ENCODE assay signal across 8 mouse cellular contexts in the genomic region with DNA sequence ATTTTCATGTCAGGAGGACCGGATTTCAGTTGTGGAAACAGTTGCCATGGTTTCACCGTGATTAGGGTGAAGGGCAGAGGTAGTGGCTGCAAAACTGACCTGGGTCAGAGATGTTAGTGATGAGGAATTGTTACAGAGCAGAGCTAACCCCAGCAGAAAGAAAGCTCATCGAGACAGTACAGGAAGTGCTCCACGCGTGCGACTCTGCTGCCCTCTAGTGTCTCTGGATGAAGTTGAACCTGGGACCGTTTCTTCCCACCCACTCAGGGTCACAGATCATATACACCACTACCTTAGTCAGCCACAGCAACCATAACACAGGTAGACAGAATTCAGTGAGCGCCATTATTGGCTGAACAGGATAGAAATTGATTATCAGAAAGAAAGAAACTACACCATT.
A peak's percentile ranks its signal among the peaks of the same experiment; 100 is the strongest.
DNase-seq lines count a peak whose midpoint lies in the region; ATAC-seq lines count a peak whose summit lies in the region.

No protein-coding gene starts in this region.

- H3K4me3 ChIP-seq in stomach, embryonic 14.5 days (ENCODE audit: low read depth, low read length): no peak overlapping the region

- ATAC-seq in CD4-positive, CD25-positive, alpha-beta regulatory T cell, adult 4 months: no peak
- peak; percentile 72 for ATAC-seq in frontal cortex, adult (ENCODE audit: low TSS enrichment)
- ATAC-seq in stomach, embryonic 14.5 days (ENCODE audit: insufficient number of reproducible peaks, insufficient read depth, low FRiP score, low read depth): peak; percentile 58; the same call in 1 of the 2 replicates

- no peak overlapping the region for H3K9ac ChIP-seq in stomach, embryonic 14.5 days (replicated peaks; ENCODE audit: low read depth, low read length)

- H3K9me3 ChIP-seq in stomach, embryonic 14.5 days (ENCODE audit: control insufficient read depth, low read depth, low read length): no peaks in the 10 kb centered on the region

- 10% methylated on average over 8 of the region's 8 CpGs for WGBS in stomach, embryonic 14.5 days

- H3K4me1 ChIP-seq in stomach, embryonic 14.5 days (ENCODE audit: control insufficient read depth, insufficient read depth, low read length): no peaks in the 10 kb centered on the region

- no peak overlapping the region for H3K27ac ChIP-seq in stomach, embryonic 14.5 days (ENCODE audit: low read length)

- peak; percentile 28 for DNase-seq in CD4-positive, CD25-positive, alpha-beta regulatory T cell, adult 2 months (ENCODE audit: low read depth, low spot score)
- DNase-seq in 3134 (ENCODE audit: extremely low read depth, insufficient read length, low spot score): peak; percentile 5
- peak; percentile 31 for DNase-seq in cerebellum, adult 9-10 months
- DNase-seq in kidney, postnatal 10 days: peak; percentile 56
- DNase-seq in lung, postnatal 36 days: peak; percentile 38

- no peak overlapping the region for H3K4me2 ChIP-seq in stomach, embryonic 14.5 days (replicated peaks; ENCODE audit: low read depth, low read length)

- H3K36me3 ChIP-seq in stomach, embryonic 14.5 days (ENCODE audit: control insufficient read depth, insufficient read depth, low read length): no peaks in the 10 kb centered on the region

- no peaks in the 10 kb centered on the region for H3K27me3 ChIP-seq in stomach, embryonic 14.5 days (ENCODE audit: control insufficient read depth, insufficient read depth, low read length)

Comparison
In these comparisons a context has a peak if more than half of its experiments do, and no peak if none do; other contexts are left out.
1. DNase-seq: peak in every context shown above with its lines; median percentile 56 in kidney, postnatal 10 days; 38 in lung, postnatal 36 days; 31 in cerebellum, adult 9-10 months; 28 in CD4-positive, CD25-positive, alpha-beta regulatory T cell, adult 2 months; 5 in 3134.